Mouse (Mus musculus) erythroblast, embryonic 14.5 days (primary cell): ENCODE measurements around the gene P2rx7. TPM values are rescaled to one million over a fixed set of nuclear protein-coding genes. Genes with fewer than 3 reads are reported as not detected.

Source experiments
- H3K27me3 ChIP-seq: 2 replicates; pipeline ENCODE4 v1.6.1; 2012; ENCODE audit warnings: inconsistent platforms; ENCODE audit not compliant: control insufficient read depth
- H3K36me3 ChIP-seq: 2 replicates; pipeline ENCODE4 v1.6.1; 2012; ENCODE audit warnings: mild to moderate bottlenecking, inconsistent platforms; ENCODE audit not compliant: control insufficient read depth
- H3K4me1 ChIP-seq: 2 replicates; pipeline ENCODE4 v1.6.1; 2012; ENCODE audit warnings: inconsistent platforms; ENCODE audit not compliant: control insufficient read depth
- H3K4me3 ChIP-seq: replicated peaks from 2 replicates; pipeline ENCODE3; 2012; ENCODE audit warnings: moderate library complexity, mild to moderate bottlenecking, inconsistent platforms
- H3K9me3 ChIP-seq: 2 replicates; pipeline ENCODE4 v1.6.1; 2012; ENCODE audit warnings: low read length, inconsistent platforms, mixed read lengths; ENCODE audit not compliant: control insufficient read depth
- GATA1 ChIP-seq: IDR thresholded peaks from 2 replicates; pipeline ENCODE4 v1.6.1; 2012; ENCODE audit warnings: low read length, inconsistent platforms, mixed read lengths
- TAL1 ChIP-seq: IDR thresholded peaks from 3 replicates; pipeline ENCODE4 v1.6.1; 2012; ENCODE audit warnings: low read length, inconsistent platforms, mixed read lengths
- polyA plus RNA-seq: library from polyadenylated mRNA; stranded (reverse); fragments of >175 nt; gene quantifications from 2 replicates; pipeline ENCODE4 v1.2.3, GENCODE M21; 2012

The P2rx7 gene
- not detected in 2 replicates for polyA plus RNA-seq

- H3K4me3 ChIP-seq, result no peak within 1 kb of the TSS
Measured at GRCm38 (mm10) chr5:122643701-122644100, at the start of gene P2rx7. P2rx7 (plus strand) TSS chr5:122643911.

GRCm38 (mm10) chr5:122595470-122595869, 48.2 kb upstream of the P2rx7 start:
- Histone ChIP-seq H3K27me3 (no peaks in the 10 kb centered on the region), H3K9me3 (no peaks in the 10 kb centered on the region), H3K36me3 (no peaks in the 10 kb centered on the region), H3K4me3 (no peak overlapping the region), H3K4me1 (no peaks in the 10 kb centered on the region)
- TF ChIP-seq GATA1 (no peak), TAL1 (no peak)

More at GRCm38 (mm10) chr5:122643701-122644100, at the start of gene P2rx7:
- H3K9me3 ChIP-seq, result peaks cover 5% of the 10 kb centered on the region
- TF ChIP-seq TAL1, result no peak
- no peak for TF ChIP-seq GATA1
- no peaks in the 10 kb centered on the region for H3K36me3 ChIP-seq
- peaks cover 12% of the 10 kb centered on the region for H3K27me3 ChIP-seq
- peaks cover 12% of the 10 kb centered on the region for H3K4me1 ChIP-seq

GRCm38 (mm10) chr5:122602233-122602632, 41.5 kb upstream of the P2rx7 start:
- no peak overlapping the region for H3K4me3 ChIP-seq
- no peak for TF ChIP-seq TAL1
- no peak for TF ChIP-seq GATA1
- no peaks in the 10 kb centered on the region for H3K9me3 ChIP-seq
- no peaks in the 10 kb centered on the region for H3K4me1 ChIP-seq
- H3K36me3 ChIP-seq, result no peaks in the 10 kb centered on the region
- H3K27me3 ChIP-seq, result no peaks in the 10 kb centered on the region

GRCm38 (mm10) chr5:122604894-122605293, 38.8 kb upstream of the P2rx7 start:
- no peaks in the 10 kb centered on the region for H3K9me3 ChIP-seq
- H3K4me1 ChIP-seq, result no peaks in the 10 kb centered on the region
- no peaks in the 10 kb centered on the region for H3K27me3 ChIP-seq
- TF ChIP-seq GATA1, result no peak
- no peak for TF ChIP-seq TAL1
- H3K36me3 ChIP-seq, result no peaks in the 10 kb centered on the region
- no peak overlapping the region for H3K4me3 ChIP-seq

GRCm38 (mm10) chr5:122611651-122612050, 32.1 kb upstream of the P2rx7 start:
- peaks cover 12% of the 10 kb centered on the region for H3K4me1 ChIP-seq
- TF ChIP-seq GATA1 (no peak), TAL1 (no peak)
- H3K9me3 ChIP-seq, result no peaks in the 10 kb centered on the region
- H3K27me3 ChIP-seq, result peaks cover 19% of the 10 kb centered on the region
- no peaks in the 10 kb centered on the region for H3K36me3 ChIP-seq
- no peak overlapping the region for H3K4me3 ChIP-seq

GRCm38 (mm10) chr5:122613908-122614732, 29.6 kb upstream of the P2rx7 start, which contains the start of gene Ift81:
Ift81 (minus strand) TSS chr5:122614518.
- Histone ChIP-seq H3K4me3 (peak within 1 kb of the TSS; percentile 68), H3K9me3 (no peaks in the 10 kb centered on the region), H3K27me3 (peaks cover 19% of the 10 kb centered on the region), H3K4me1 (peaks cover 12% of the 10 kb centered on the region), H3K36me3 (no peaks in the 10 kb centered on the region)
- no peak for TF ChIP-seq TAL1
- no peak for TF ChIP-seq GATA1

- peaks cover 12% of the 10 kb centered on the region for H3K4me1 ChIP-seq
Measured at GRCm38 (mm10) chr5:122617718-122618117, 26.0 kb upstream of the P2rx7 start.

GRCm38 (mm10) chr5:122619686-122620296, 23.9 kb upstream of the P2rx7 start:
- peaks cover 4% of the 10 kb centered on the region for H3K4me1 ChIP-seq
- H3K4me3 ChIP-seq, result no peak overlapping the region
- H3K9me3 ChIP-seq, result no peaks in the 10 kb centered on the region
- H3K36me3 ChIP-seq, result no peaks in the 10 kb centered on the region
- H3K27me3 ChIP-seq, result no peaks in the 10 kb centered on the region
- TF ChIP-seq TAL1, result no peak

More at GRCm38 (mm10) chr5:122617718-122618117, 26.0 kb upstream of the P2rx7 start:
- peaks cover 16% of the 10 kb centered on the region for H3K27me3 ChIP-seq
- H3K4me3 ChIP-seq, result no peak overlapping the region
- no peaks in the 10 kb centered on the region for H3K36me3 ChIP-seq
- no peaks in the 10 kb centered on the region for H3K9me3 ChIP-seq
- TF ChIP-seq TAL1, result no peak
- no peak for TF ChIP-seq GATA1

GRCm38 (mm10) chr5:122621376-122621886, 22.3 kb upstream of the P2rx7 start:
- H3K4me3 ChIP-seq, result no peak overlapping the region
- TF ChIP-seq GATA1, result no peak
- no peak for TF ChIP-seq TAL1
- H3K4me1 ChIP-seq, result peaks cover 5% of the 10 kb centered on the region; the same call in 1 of the 2 replicates
- no peaks in the 10 kb centered on the region for H3K9me3 ChIP-seq
- no peaks in the 10 kb centered on the region for H3K27me3 ChIP-seq
- H3K36me3 ChIP-seq, result no peaks in the 10 kb centered on the region
